Mouse (Mus musculus): ENCODE results near the gene Dip2b.

- TF ChIP-seq POLR2A (IDR thresholded peaks at IDR 0.05; ENCODE audit: control insufficient read depth, extremely low read depth, insufficient read depth, low read length, poor library complexity) (no peak), CTCF (IDR thresholded peaks at IDR 0.05; ENCODE audit: borderline replicate concordance, control insufficient read depth, extremely low read depth, insufficient read depth, low read length, poor library complexity) (no peak)
These were observed 75.1 kb downstream of the Dip2b start for GRCm38 (mm10) chr15:100113343-100114275.
